Mouse (Mus musculus): Measurements from ENCODE around the gene Drg1. TPM values are rescaled to one million over a fixed set of nuclear protein-coding genes. Genes with fewer than 3 reads are reported as not detected.

The Drg1 gene
- total RNA-seq, 2 experiments from 2014 or later: 86.9 to 88.6 TPM

DNA sequence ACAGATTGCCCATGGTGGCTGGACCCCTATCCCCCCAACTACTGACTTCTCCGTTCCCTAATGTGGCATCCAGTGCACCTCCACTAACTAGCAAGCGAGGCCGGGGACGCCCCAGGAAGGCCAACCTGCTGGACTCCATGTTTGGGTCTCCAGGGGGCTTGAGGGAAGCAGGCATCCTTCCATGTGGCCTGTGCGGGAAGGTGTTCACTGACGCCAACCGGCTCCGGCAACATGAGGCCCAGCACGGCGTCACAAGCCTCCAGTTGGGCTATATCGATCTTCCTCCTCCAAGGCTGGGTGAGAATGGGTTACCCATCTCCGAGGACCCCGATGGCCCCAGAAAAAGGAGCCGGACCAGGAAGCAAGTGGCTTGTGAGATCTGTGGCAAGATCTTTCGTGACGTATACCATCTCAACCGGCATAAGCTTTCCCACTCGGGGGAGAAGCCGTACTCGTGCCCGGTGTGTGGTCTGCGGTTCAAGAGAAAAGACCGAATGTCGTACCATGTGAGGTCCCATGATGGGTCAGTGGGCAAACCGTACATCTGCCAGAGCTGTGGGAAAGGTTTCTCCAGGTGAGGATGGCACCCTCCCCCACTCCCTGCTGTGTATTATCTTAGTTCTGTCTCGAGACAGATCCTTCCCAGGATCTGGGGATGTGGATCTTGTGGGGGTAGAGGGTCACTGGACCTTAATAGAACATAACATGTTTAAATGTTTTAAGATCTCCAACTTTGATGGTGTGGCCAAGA, 25.3 kb upstream of the Drg1 start:
- intact Hi-C loops (cut with DNase I): loop anchor here (2.0 kb wide), 1 partner anchor 25 kb away; the partner anchor contains the start of gene Drg1
- DNase-seq (ENCODE audit: extremely low spot score in 1 of 2, low spot score in 2 of 2): peak in 1 of 2 experiments; percentile 49

DNA sequence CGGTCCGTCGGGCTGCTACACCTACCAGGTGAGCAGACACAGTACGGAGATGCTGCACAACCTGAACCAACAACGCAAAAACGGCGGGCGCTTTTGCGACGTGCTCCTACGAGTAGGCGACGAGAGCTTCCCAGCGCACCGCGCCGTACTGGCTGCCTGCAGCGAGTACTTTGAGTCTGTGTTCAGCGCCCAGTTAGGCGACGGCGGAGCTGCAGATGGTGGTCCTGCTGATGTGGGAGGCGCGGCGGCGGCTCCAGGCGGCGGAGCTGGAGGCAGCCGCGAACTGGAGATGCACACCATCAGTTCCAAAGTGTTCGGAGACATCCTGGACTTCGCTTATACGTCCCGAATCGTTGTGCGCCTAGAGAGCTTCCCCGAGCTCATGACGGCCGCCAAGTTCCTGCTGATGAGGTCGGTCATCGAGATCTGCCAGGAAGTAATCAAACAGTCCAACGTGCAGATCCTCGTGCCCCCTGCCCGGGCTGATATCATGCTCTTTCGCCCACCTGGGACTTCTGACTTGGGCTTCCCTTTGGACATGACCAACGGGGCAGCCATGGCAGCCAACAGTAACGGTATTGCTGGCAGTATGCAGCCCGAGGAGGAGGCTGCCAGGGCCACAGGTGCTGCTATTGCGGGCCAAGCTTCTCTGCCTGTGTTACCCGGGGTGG, 24.6 kb upstream of the Drg1 start:
- peak; percentile 56 to 79 for DNase-seq (ENCODE audit: extremely low spot score in 1 of 2, low spot score in 2 of 2)
- intact Hi-C loops (cut with DNase I): loop anchor here (2.0 kb wide), 1 partner anchor 24 kb away; the partner anchor contains the start of gene Drg1

DNA sequence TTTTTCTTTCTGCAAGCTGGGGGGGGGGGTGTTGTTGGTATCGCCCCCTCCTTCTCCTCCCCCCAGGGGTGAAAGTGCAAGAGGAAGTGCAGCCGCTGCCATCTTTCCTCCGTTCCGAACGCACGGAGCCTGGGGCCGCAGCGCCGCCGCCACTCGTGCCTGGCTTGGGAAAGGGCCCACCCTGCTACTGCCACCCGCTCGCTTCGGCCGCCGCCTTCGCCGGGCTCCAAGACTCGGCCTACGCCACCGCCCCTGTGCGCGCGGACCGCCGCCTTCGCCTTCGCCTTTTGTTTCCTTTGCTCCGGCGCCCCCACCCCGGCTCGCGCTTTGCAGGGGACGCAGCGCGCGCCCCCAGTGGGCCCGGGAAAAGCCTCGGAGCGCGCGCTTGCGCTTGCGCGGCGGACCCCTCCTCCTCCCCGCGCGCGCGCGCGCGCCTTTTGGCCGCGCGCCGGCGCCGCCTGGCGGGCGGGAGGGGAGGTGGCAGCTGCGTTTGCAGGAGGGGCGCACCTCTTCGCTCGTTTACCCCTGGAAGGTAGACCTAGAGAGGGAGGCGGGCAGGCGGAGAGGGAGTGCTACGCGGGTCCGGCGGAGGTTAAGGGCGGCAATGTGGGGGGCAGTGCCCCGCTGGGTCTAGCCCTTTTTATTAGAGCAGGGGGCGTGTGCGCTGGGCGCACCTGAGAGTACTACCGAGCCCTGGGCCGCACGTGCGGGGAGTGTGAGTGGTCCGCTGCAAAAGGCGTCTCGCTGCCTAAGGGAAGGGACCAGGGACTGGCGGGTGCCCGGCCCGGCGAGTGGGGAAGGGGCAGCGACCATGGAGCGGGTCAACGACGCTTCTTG, 23.8 kb upstream of the Drg1 start:
- intact Hi-C loops (cut with DNase I): loop anchor here (1.0 to 2.0 kb wide), 2 partner anchors 23 to 40 kb away; partner anchors contain the start of genes Drg1 and Pik3ip1
- peak; percentile 80 to 93 for DNase-seq (ENCODE audit: extremely low spot score in 1 of 2, low spot score in 2 of 2)

DNA sequence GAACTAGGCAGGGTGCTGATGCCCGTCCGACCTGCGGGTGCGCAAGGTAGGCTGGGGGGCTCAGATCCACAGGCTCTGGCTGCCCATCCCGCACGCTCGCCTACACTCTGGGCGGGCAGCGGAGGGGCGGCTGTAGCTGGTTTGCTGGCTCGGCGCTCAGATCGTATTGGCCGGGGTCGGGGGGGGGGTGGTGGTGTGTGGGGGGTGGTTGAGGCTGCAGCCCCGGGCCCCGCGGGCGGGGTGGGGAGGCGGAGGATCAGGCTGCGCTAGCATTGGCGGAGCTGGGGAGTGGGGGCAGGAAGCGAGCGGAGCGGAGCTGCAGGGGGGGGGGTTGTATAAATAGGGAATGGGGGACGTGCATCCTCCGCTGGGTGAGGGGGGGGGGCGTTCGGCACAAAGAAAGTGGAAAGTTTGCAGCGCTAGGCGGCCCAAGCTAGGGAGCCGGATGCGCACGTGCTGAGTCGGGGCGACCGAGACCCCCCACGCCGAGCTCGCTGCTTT, 23.1 kb upstream of the Drg1 start:
- intact Hi-C loops (cut with DNase I): loop anchor here (1.0 kb wide), 1 partner anchor 41 kb away; the partner anchor contains the start of gene Pik3ip1

DNA sequence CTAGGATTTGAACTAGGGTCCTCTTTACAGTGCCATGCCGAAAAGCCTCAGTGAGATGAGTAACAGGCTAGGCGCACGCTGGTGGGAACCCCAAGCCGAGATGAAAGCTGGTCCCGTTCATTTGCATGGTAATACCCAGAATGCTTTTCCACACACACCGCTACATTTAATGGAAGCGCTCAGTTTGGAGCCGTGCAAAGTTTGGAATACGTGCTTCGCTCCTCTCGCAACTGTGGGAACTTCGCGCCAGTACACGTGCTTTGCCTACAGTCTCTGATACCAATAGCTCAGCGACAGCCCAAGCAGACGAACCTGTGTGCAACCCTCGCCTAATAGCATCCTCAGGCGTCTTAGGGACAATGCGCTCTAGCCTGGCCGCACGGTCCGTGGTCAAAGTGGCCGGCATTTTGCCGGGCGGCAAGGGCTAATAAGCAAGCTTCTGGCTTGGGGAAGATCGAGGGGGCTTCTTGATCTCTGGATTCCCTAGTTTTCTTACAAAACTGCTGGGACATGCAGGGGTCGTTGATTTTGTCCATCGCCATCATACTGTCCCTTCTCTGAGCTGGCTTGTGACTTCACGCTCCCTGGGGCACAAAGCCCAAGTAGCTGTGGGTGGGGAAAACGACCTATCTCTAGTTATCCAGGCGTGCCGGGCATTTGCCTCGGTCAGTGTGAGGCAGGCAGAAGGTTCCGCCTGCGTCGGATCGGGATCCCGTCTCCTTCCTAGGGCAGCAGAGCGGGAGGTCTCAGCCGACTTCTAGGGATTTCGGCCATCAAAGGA, 22.5 kb upstream of the Drg1 start, which contains the start of gene Patz1:
Gene Patz1 (plus strand): TSS at position 354 of the 781 bp plus-strand sequence.
- intact Hi-C loops (cut with DNase I): loop anchor here (1.0 kb wide), 1 partner anchor 42 kb away; the partner anchor contains the start of gene Pik3ip1

More for the DNA sequence above, 23.1 kb upstream of the Drg1 start:
- peak; percentile 56 to 95 for DNase-seq (ENCODE audit: extremely low spot score in 1 of 2, low spot score in 2 of 2)

DNA sequence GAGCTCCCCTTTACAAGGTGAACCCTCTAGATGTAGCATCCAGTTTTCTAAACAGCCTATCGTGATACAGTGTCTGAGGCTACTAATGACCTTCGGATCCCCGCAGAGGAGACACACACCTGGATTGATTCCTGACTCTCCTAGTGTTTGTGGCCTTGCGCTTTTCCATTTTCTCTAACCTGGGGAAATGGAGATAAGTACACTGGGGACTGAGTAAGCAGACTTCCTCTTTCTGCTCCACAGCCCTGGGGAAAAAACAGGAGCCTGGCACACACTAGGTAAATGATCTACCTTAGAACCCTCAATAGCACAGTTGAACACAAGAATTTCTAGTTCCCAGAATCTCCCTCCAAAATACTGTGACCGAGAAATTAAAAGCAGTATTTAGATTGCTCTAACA, 21.7 kb upstream of the Drg1 start:
- no peak for DNase-seq (ENCODE audit: extremely low spot score in 1 of 2, low spot score in 2 of 2)
- intact Hi-C loops (cut with DNase I): no loop called here

More for the DNA sequence above, 22.5 kb upstream of the Drg1 start, which contains the start of gene Patz1:
- DNase-seq (ENCODE audit: extremely low spot score in 1 of 2, low spot score in 2 of 2): peak in 1 of 2 experiments; percentile 51

DNA sequence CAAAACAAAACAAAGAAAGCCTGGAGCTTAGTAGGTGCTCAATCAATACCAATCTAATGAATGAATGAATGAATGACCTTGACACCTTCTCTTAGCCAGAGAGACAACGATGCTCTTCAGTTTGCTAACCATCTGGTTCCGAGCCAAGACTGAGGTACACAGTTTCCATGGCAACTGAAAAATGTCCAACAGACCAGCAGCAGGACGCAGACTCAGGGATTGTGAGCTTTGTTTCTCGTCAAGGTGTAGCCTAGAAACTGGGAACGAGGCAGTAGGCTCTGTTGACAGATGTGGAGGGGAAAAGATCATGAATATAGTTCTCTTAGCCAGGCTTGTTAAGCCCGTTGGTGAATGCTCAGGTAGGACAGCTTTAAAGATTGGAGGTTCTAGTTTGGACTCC, 20.9 kb upstream of the Drg1 start:
- intact Hi-C loops (cut with DNase I): no loop called here
- peak in 1 of 2 experiments; percentile 20 for DNase-seq (ENCODE audit: extremely low spot score in 1 of 2, low spot score in 2 of 2)

DNA sequence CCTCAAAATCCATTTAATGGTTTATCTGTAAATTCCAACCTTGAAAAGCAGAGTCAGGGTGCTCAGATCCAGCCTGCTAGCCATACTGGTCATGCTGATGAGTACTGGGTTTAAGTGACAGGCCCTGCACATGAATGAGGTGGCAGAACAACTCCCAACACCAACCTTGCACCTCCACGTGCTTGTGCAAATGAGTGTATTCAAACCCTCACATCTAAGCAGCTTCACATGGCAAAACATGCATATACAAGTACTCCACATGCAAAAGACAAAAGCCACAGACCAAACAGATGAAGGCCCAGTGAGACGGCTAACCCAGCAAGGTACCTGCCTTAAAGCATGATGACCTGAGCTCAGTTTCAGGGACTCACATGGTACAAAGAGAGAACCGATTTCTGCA, 19.7 kb upstream of the Drg1 start:
- peak in 1 of 2 experiments; percentile 5 for DNase-seq (ENCODE audit: extremely low spot score in 1 of 2, low spot score in 2 of 2)
- intact Hi-C loops (cut with DNase I): no loop called here

DNA sequence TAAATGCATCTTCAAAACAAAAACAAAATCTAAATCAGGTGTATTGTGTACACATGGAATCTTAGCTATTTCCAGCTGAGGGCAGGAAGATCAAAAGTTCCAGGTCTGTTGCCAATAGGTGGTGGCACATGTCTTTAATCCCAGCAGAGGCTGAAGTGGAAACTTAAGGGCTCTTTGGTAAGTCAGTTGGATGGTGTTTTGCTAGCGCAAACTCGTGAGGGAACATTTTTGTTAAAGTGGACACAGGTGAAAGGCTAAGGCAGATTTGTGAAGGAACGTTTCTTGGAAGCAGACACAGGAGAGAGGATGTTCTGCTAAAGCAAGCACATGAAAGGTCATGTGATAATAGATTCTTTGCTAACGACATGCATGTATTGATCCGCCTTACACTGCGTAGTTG, 17.4 kb upstream of the Drg1 start:
- intact Hi-C loops (cut with DNase I): no loop called here
- DNase-seq (ENCODE audit: extremely low spot score in 1 of 2, low spot score in 2 of 2): peak in 1 of 2 experiments; percentile 2

DNA sequence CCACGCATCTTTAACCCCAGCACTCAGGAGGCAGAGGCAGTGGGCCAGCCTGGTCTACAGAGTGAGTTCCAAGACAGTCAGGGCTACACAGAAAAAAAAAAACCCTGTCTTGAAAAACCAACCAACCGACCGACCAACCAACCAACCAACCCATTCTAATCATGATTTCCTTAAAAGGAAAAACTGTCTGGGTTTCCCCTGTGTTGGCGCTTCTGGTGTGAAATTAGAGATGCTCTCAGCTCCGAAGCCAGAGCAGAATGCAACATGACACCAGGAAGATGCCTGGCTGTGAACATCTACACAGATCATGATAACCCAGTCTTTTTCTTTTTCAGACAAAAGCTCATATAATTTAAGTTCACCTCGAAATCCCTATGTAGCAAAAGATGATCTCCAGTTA, 16.7 kb upstream of the Drg1 start:
- intact Hi-C loops (cut with DNase I): no loop called here
- peak in 1 of 2 experiments; percentile 7 for DNase-seq (ENCODE audit: extremely low spot score in 1 of 2, low spot score in 2 of 2)

DNA sequence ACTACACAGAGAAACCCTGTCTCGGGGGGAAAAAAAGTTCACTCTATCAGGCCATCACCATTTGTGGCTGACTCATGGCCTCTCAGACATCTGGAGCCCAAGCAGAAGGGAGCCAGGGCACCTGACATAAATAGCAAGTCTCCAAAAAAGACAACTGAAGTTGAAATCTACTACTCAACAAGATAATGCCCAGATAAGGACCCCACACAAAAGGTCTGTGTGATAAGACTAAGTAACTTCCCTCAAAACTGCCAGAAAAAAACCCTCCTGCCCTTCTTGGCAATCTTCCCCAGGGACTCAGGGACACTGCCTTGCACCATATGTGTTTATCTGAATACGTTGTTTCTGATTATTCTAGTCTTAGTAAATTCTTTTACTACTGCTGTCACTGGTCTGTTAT, 13.5 kb upstream of the Drg1 start:
- intact Hi-C loops (cut with DNase I): no loop called here
- peak in 1 of 2 experiments; percentile 1 for DNase-seq (ENCODE audit: extremely low spot score in 1 of 2, low spot score in 2 of 2)

DNA sequence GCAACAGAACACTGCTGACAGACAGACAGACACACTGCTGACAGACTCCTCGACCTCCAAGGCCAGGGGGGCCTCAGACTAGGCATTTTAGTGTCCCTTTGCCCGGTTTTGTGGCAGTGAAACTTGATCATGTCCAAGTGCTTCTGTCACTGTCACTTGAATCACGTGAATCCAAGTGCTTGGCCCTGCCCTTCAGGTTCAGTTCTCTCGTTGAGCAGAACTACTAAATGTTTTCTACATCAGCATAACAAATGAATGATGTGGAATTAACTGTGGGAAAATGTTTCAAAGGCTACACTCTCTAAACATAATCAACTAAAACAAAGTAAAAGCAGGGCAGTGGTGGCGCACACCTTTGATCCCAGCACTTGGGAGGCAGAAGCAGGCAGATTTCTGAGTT, 12.1 kb upstream of the Drg1 start:
- intact Hi-C loops (cut with DNase I): no loop called here

DNA sequence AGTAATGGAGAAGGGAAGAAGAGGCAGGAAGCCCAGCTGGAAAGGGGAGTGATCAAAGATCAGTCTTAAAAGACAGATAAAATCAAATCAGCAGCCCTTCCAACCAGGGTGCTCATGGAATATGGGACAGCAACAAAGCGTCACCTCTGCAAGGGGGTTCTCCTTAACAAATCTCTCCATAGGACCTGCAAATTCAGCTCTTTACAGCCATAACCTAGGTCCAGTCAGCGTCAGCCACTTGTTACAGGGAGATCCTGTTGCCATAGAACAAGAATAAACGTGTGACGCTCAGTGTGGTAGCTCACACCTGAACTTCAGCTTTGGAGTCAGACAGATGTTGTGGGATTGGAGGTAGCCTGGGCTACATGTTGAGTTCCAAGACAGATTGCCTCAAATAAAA, 3.0 kb upstream of the Drg1 start:
- DNase-seq (ENCODE audit: extremely low spot score in 1 of 2, low spot score in 2 of 2): no peak
- intact Hi-C loops (cut with DNase I): loop anchor here (5.0 kb wide), 1 partner anchor 67 kb away; the partner anchor contains the start of gene Eif4enif1

More for the DNA sequence above, 12.1 kb upstream of the Drg1 start:
- peak in 1 of 2 experiments; percentile 8 for DNase-seq (ENCODE audit: extremely low spot score in 1 of 2, low spot score in 2 of 2)

DNA sequence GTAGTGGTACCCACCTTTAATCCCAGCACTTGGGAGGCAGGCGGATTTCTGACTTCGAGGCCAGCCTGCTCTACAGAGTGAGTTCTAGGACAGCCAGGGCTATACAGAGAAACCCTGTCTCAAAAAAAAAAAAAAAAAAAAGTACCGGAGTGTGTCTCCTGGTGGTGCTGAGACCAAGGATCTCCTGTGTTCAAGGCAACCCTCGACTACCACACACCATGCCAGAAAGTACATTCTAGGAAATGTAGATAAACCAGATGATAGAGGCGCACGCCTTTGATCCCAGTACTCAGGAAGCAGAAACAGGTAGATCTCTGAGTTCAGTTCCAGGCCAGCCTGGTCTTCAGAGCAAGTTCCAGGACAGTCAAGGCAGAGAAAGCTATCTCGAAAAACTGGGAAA, 918 bp upstream of the Drg1 start:
- DNase-seq (ENCODE audit: extremely low spot score in 1 of 2, low spot score in 2 of 2): no peak
- intact Hi-C loops (cut with DNase I): loop anchor here (2.0 to 5.0 kb wide), 2 partner anchors 24 to 65 kb away; partner anchors contain the start of gene Eif4enif1

DNA sequence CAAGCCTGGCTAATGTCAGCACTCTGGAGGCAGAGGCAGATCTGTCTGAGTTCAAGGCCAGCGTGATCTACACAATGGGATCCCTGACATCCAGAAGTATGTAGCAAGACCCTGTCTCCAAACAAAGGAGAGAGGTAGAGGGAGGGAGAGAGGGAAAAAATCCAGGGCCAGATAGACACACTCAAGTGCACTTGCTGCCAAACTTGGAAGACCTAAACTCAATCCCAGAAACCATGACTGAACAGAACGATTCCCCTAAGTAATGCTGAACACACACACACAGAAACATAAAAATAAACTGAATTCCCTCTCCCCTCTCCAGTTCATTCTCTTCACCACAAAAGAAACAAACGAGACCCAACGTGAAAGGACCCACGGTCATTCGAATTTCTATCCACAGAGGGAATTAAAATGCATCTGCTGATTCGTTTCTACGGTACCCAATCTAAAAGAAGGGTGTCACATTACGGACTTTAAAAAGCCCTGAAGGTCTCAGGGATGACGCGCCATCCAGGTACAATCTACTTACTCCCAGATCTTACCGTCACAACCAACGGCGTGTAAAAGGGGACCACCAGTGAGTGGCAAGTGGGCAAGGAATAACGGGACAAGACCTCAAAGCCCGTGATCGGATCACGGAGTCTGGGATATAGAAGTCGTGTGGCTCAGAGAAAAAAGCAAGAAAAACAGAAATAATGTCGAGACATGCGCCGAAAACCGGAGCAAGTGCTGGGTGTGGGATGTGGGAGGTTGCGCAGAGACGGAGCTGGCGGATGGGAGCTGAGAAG, 730 bp downstream of the Drg1 start:
- intact Hi-C loops (cut with DNase I): loop anchor here (2.0 to 5.0 kb wide), 2 partner anchors 25 to 63 kb away; partner anchors contain the start of gene Eif4enif1
- DNase-seq (ENCODE audit: extremely low spot score in 1 of 2, low spot score in 2 of 2): no peak

DNA sequence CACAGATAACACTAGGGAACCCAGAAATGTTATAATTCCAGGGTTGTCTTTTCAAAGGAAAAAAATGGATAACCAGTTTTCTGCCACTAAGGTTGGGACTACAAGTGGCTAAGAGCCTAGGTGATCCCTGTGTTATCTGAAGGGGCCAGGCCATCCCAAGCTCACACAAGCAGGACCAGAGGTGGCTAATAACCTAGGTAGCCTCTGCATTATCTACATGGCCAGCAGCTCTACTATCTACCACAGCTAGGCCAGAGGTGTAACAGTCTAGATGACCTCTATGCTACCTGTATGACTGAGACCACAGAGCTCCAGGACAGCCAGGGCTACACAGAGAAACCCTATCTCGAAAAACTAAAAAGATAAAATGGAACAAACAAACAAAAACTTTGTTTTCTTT, 6.7 kb downstream of the Drg1 start:
- DNase-seq (ENCODE audit: extremely low spot score in 1 of 2, low spot score in 2 of 2): no peak
- intact Hi-C loops (cut with DNase I): loop anchor here (5.0 kb wide), 1 partner anchor 37 kb away; no protein-coding TSS in a partner anchor

DNA sequence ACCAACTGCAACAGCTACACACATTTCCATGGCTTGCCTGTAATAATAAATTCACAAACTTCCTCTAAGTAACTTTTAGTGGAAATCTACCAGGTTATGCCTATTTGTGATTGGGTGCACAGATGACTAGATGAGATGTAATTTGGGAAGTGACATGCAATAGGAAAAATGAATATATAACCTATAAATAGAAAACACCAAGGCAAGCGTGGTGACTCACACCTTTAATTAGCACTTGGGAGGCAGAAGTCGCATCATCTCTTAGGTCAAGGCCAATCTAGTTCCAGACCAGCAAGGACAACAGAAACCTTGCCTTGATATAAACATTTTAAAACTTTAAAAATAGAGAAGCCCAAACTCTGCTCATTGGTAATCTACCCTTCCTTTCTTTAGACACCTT, 18.8 kb downstream of the Drg1 start:
- intact Hi-C loops (cut with DNase I): no loop called here
- no peak for DNase-seq (ENCODE audit: extremely low spot score in 1 of 2, low spot score in 2 of 2)
